Mouse (Mus musculus) ES-E14 (cell line): ENCODE data around the gene Ccnf. TPM values are rescaled to one million over a fixed set of nuclear protein-coding genes. Genes with fewer than 3 reads are reported as not detected.

ENCODE experiments used
- DNase-seq: peaks from one replicate; pipeline ENCODE4 v3.0.0-alpha.2; 2013; ENCODE audit warnings: low read depth, low spot score
- H3K27ac ChIP-seq: 2 replicates; pipeline ENCODE4 v1.5.1; 2012; ENCODE audit warnings: low read depth, mild to moderate bottlenecking, low read length, moderate library complexity, mixed read lengths; ENCODE audit not compliant: poor library complexity, insufficient read depth, severe bottlenecking
- H3K36me3 ChIP-seq: 2 replicates; pipeline ENCODE4 v1.6.1; 2012; ENCODE audit warnings: mild to moderate bottlenecking, low read length, moderate library complexity, mixed read lengths; ENCODE audit not compliant: control insufficient read depth, poor library complexity, insufficient read depth, severe bottlenecking
- H3K4me1 ChIP-seq, 2 experiments: fragments of 150-350 bp in 1 of 2; sonication (generic) in 1 of 2; 2 replicates each; pipeline ENCODE4 v1.6.1; 2012; ENCODE audit warnings: low read length in 2 of 2, mild to moderate bottlenecking in 1 of 2, mixed read lengths in 1 of 2; ENCODE audit not compliant: control insufficient read depth in 2 of 2, insufficient read depth in 2 of 2, poor library complexity in 1 of 2
- H3K4me3 ChIP-seq, 2 experiments: fragments of 150-350 bp in 1 of 2; sonication (generic) in 1 of 2; 2 replicates each; pipeline ENCODE4 v1.5.1; 2012; ENCODE audit warnings: low read length in 2 of 2, low read depth in 1 of 2, mild to moderate bottlenecking in 1 of 2, mixed read lengths in 1 of 2; ENCODE audit not compliant: insufficient read depth in 1 of 2, poor library complexity in 1 of 2, severe bottlenecking in 1 of 2
- H3K9ac ChIP-seq: 2 replicates; pipeline ENCODE4 v1.6.1; 2012; ENCODE audit warnings: low read depth, mild to moderate bottlenecking, low read length, mixed read lengths; ENCODE audit not compliant: poor library complexity, insufficient read depth, severe bottlenecking
- H3K9me3 ChIP-seq: fragments of 150-350 bp; sonication (generic); 2 replicates; pipeline ENCODE4 v1.6.1; 2012; ENCODE audit warnings: low read depth, mild to moderate bottlenecking, low read length; ENCODE audit not compliant: control insufficient read depth, insufficient read depth
- CHD2 ChIP-seq: IDR thresholded peaks from 2 replicates; pipeline ENCODE4 v1.6.1; 2014; ENCODE audit warnings: mild to moderate bottlenecking, low read depth, low read length, inconsistent platforms
- HCFC1 ChIP-seq: IDR thresholded peaks from 2 replicates; pipeline ENCODE4 v1.6.1; 2012; ENCODE audit warnings: low read length, inconsistent platforms, borderline replicate concordance; ENCODE audit not compliant: insufficient read depth
- MAFK ChIP-seq: IDR thresholded peaks from 2 replicates; pipeline ENCODE4 v1.6.1; 2014; ENCODE audit warnings: mild to moderate bottlenecking, low read depth, low read length, inconsistent platforms; ENCODE audit not compliant: insufficient read depth
- ZC3H11A ChIP-seq: IDR thresholded peaks from 2 replicates; pipeline ENCODE4 v1.6.1; 2012; ENCODE audit warnings: low read depth, mild to moderate bottlenecking, inconsistent platforms, low read length, borderline replicate concordance
- ZNF384 ChIP-seq: IDR thresholded peaks from 2 replicates; pipeline ENCODE4 v1.6.1; 2012; ENCODE audit warnings: low read depth, low read length, inconsistent platforms
- in situ Hi-C, 2 experiments: fragments of 600-800 bp; cut with MboI; formaldehyde crosslinking; loops; one replicate each; pipeline ENCODE4 v1.15.1; 2025; ENCODE audit warnings: low sequenced_read_pairs in 2 of 2, inconsistent platforms in 1 of 2; ENCODE audit not compliant: unreplicated experiment in 2 of 2
- total RNA-seq: library from RNA; depleted of rRNA; stranded (reverse); fragments of 300-350 nt; gene quantifications from 2 replicates; pipeline ENCODE4 v1.2.3, GENCODE M21; 2012

Ccnf gene
- total RNA-seq, 1 experiment: 143 TPM

DNA sequence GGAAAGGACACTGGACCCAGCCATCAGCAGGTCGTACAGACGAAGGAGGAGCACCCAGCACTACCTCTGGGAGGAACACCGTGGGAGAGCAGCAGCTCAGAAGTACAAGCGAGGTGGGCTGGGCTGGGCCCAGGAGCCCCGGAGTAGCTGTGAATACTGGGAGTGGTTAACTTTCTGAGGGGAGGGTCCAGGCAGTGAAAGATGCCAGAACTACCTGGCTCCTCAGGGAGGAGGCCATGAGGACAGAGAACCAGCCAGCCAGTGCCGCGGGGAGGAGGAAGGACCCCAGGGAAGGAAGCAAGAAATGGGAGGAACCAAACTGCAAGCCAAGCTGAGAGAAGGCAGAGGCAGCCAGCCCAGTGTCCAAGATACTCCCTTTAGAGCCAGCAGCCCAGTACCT lies 23.3 kb downstream of the Ccnf start:
- TF ChIP-seq HCFC1 (no peak), CHD2 (no peak), ZC3H11A (no peak), ZNF384 (no peak)
- no peak overlapping the region for H3K27ac ChIP-seq
- no peak for DNase-seq
- H3K36me3 ChIP-seq: peaks cover 77% of the 10 kb centered on the region
- H3K9me3 ChIP-seq: no peaks in the 10 kb centered on the region
- H3K9ac ChIP-seq: no peak overlapping the region
- 0 out of 4 replicates have a peak, but pooled peaks cover 0 to 2% of the 10 kb centered on the region in 2 experiments for H3K4me1 ChIP-seq
- no peak overlapping the region for H3K4me3 ChIP-seq
- in situ Hi-C loops: no loop called here

DNA sequence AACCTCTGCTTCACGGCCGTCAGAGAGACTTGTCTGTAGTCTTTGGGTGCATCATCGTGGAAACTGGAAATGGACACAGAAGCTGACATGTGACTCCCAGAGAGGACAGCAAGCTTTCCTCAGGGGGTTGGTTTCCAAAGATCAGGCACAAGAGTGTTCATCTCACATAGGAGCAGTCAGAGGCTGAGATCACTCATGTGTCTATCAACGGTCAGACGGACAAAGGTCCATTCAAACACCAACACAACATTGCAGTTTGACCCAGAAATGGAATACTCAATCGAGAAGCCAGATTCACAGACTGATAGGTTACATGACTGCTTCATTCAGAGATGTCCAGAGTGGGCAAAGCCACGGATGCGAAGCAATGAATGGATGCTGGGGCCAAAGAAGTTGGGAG lies 24.6 kb downstream of the Ccnf start:
- TF ChIP-seq HCFC1 (no peak), CHD2 (no peak), ZNF384 (no peak), MAFK (no peak), ZC3H11A (no peak)
- no peak for DNase-seq
- Histone ChIP-seq H3K9me3 (no peaks in the 10 kb centered on the region), H3K4me1 (0 out of 4 replicates have a peak, but pooled peaks cover 0 to 2% of the 10 kb centered on the region in 2 experiments), H3K9ac (no peak overlapping the region), H3K36me3 (peaks cover 71% of the 10 kb centered on the region), H3K4me3 (no peak overlapping the region), H3K27ac (no peak overlapping the region)
- in situ Hi-C loops: no loop called here

DNA sequence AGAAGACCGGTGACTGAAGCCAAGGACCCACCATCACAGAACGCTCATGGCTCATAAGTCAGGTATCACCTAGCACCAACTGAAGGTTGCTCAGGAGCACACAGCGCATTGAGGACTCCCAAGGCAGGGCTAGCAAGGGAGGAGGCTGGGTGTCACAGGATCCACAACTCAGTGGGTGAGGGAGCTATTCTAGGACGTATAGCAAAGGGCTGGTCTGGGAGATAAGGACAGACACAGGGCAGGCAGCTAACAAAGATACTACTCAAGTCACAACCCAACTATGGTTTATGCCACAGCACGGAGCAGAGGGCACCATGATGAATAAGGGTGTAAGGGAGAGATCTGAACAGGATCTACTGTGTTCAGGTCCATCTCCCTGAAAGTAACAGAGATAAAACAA lies 25.4 kb downstream of the Ccnf start:
- Histone ChIP-seq H3K4me3 (no peak overlapping the region), H3K4me1 (peaks cover 0 to 5% of the 10 kb centered on the region in 2 experiments; a peak in 1 of 4 replicates), H3K9me3 (no peaks in the 10 kb centered on the region), H3K9ac (no peak overlapping the region), H3K27ac (no peak overlapping the region), H3K36me3 (peaks cover 63% of the 10 kb centered on the region)
- no peak for DNase-seq
- TF ChIP-seq MAFK: no peak
- TF ChIP-seq ZNF384: no peak
- TF ChIP-seq CHD2: no peak
- no peak for TF ChIP-seq ZC3H11A
- TF ChIP-seq HCFC1: no peak
- in situ Hi-C loops: no loop called here

DNA sequence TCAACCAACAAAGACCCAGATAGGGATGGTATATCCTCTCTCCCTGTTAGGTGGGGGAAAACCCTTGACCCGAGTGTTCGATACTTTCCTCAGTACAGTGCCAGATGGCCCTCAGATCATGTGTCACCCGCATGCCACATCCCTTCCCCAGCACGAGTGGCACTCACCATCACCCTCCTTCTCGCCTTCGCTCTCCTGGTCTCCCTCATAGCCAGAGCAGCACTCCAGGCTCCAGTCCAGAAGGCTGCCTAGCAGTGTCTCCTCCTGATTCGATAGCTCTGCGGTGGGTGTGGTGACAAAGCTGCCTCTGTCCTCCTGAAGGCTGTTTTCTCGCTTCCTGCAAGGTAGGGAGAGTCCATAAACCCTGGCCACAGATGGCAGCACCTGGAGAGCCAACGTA lies 26.5 kb downstream of the Ccnf start:
- in situ Hi-C loops: no loop called here

DNA sequence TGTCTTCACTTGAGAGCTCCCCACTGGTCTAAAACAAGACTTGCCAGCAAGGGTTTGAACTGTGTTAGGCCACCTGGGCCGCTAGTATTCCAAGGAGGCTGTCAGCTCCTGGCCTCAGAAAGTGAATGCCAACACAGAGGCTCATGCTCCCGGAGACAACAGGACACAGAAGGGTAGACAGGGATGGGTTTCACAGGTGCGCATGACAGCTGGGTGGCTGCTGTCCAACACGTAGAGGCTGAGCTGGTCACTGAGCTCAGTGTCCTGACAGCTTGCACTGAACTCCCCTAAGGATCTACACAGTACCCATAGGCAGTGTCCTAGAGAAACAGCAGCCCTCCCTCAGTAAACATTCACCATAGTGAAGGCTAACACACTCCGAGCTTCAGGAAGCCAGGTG lies 27.8 kb downstream of the Ccnf start:
- peaks cover 52% of the 10 kb centered on the region for H3K36me3 ChIP-seq
- in situ Hi-C loops: no loop called here
- H3K9me3 ChIP-seq: no peaks in the 10 kb centered on the region
- TF ChIP-seq ZNF384: no peak
- TF ChIP-seq HCFC1: no peak
- no peak for TF ChIP-seq MAFK
- no peak for TF ChIP-seq CHD2
- no peak for TF ChIP-seq ZC3H11A
- no peak for DNase-seq
- no peak overlapping the region for H3K9ac ChIP-seq
- no peak overlapping the region for H3K4me3 ChIP-seq
- no peak overlapping the region for H3K27ac ChIP-seq
- peaks cover 0 to 9% of the 10 kb centered on the region in 2 experiments; a peak in 1 of 4 replicates for H3K4me1 ChIP-seq

More for the DNA sequence above, 26.5 kb downstream of the Ccnf start:
- Histone ChIP-seq H3K4me3 (no peak overlapping the region), H3K9me3 (no peaks in the 10 kb centered on the region), H3K4me1 (peaks cover 0 to 5% of the 10 kb centered on the region in 2 experiments; a peak in 1 of 4 replicates), H3K36me3 (peaks cover 55% of the 10 kb centered on the region), H3K9ac (no peak overlapping the region), H3K27ac (no peak overlapping the region)
- TF ChIP-seq ZC3H11A (no peak), ZNF384 (no peak)
- no peak for DNase-seq
